Mouse (Mus musculus): ENCODE measurements at regions not wholly inside any gene's neighbourhood (a gene's known extent, or its start where the extent isn't known, plus 50 kb on each side); places are given as distances from the start of the nearest gene placed in this dataset.

DNA sequence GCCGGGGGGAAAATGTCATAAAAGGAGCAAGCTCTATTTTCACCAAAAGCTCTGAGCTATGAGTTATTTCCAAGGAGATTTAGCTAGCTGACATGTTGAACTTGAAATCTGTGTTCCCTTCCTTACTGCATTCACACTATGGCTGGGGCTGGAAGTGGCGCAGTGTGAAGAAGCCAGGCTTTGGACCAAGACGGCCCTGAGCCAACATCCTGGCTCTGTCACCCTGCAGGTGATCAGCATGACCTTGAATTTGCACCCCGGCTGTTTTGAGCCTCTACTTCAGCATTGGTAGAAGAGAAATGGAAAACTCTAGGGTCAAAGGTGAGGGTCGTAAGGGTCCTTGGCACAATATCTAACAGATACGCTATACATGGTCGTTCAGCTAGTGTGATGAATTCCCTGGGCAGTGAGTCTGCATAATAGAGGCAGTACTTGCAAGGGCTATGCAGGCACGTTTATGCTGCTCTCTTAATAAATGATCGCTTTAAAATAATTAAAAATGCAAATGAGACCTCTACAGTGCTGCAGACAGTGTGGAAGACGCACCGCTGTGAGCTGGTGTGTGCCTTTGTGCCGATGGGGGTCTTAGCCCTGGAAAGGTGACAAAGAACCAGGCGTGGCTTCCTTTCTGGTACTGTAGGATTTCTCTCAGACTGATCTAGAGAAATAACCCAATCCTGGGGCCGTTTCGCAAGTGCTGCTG lies 96.4 kb downstream of the Hhipl2 start:
- TF ChIP-seq EP300 (optimal IDR thresholded peaks at IDR 0.05) (no peak), CTCF (IDR thresholded peaks at IDR 0.05; ENCODE audit: low read depth) (no peak)
